Mouse (Mus musculus) ES-E14 (cell line): ENCODE results near the gene 2210011C24Rik. TPM values are rescaled to one million over a fixed set of nuclear protein-coding genes. Genes with fewer than 3 reads are reported as not detected.

Experiments used
- DNase-seq: peaks from one replicate; pipeline ENCODE4 v3.0.0-alpha.2; 2013; ENCODE audit warnings: low read depth, low spot score
- H3K27ac ChIP-seq: 2 replicates; pipeline ENCODE4 v1.5.1; 2012; ENCODE audit warnings: low read depth, mild to moderate bottlenecking, low read length, moderate library complexity, mixed read lengths; ENCODE audit not compliant: poor library complexity, insufficient read depth, severe bottlenecking
- H3K36me3 ChIP-seq: 2 replicates; pipeline ENCODE4 v1.6.1; 2012; ENCODE audit warnings: mild to moderate bottlenecking, low read length, moderate library complexity, mixed read lengths; ENCODE audit not compliant: control insufficient read depth, poor library complexity, insufficient read depth, severe bottlenecking
- H3K4me1 ChIP-seq, 2 experiments: fragments of 150-350 bp in 1 of 2; sonication (generic) in 1 of 2; 2 replicates each; pipeline ENCODE4 v1.6.1; 2012; ENCODE audit warnings: low read length in 2 of 2, mild to moderate bottlenecking in 1 of 2, mixed read lengths in 1 of 2; ENCODE audit not compliant: control insufficient read depth in 2 of 2, insufficient read depth in 2 of 2, poor library complexity in 1 of 2
- H3K4me3 ChIP-seq, 2 experiments: fragments of 150-350 bp in 1 of 2; sonication (generic) in 1 of 2; 2 replicates each; pipeline ENCODE4 v1.5.1; 2012; ENCODE audit warnings: low read length in 2 of 2, low read depth in 1 of 2, mild to moderate bottlenecking in 1 of 2, mixed read lengths in 1 of 2; ENCODE audit not compliant: insufficient read depth in 1 of 2, poor library complexity in 1 of 2, severe bottlenecking in 1 of 2
- H3K9ac ChIP-seq: 2 replicates; pipeline ENCODE4 v1.6.1; 2012; ENCODE audit warnings: low read depth, mild to moderate bottlenecking, low read length, mixed read lengths; ENCODE audit not compliant: poor library complexity, insufficient read depth, severe bottlenecking
- H3K9me3 ChIP-seq: fragments of 150-350 bp; sonication (generic); 2 replicates; pipeline ENCODE4 v1.6.1; 2012; ENCODE audit warnings: low read depth, mild to moderate bottlenecking, low read length; ENCODE audit not compliant: control insufficient read depth, insufficient read depth
- CHD2 ChIP-seq: IDR thresholded peaks from 2 replicates; pipeline ENCODE4 v1.6.1; 2014; ENCODE audit warnings: mild to moderate bottlenecking, low read depth, low read length, inconsistent platforms
- HCFC1 ChIP-seq: IDR thresholded peaks from 2 replicates; pipeline ENCODE4 v1.6.1; 2012; ENCODE audit warnings: low read length, inconsistent platforms, borderline replicate concordance; ENCODE audit not compliant: insufficient read depth
- MAFK ChIP-seq: IDR thresholded peaks from 2 replicates; pipeline ENCODE4 v1.6.1; 2014; ENCODE audit warnings: mild to moderate bottlenecking, low read depth, low read length, inconsistent platforms; ENCODE audit not compliant: insufficient read depth
- ZC3H11A ChIP-seq: IDR thresholded peaks from 2 replicates; pipeline ENCODE4 v1.6.1; 2012; ENCODE audit warnings: low read depth, mild to moderate bottlenecking, inconsistent platforms, low read length, borderline replicate concordance
- ZNF384 ChIP-seq: IDR thresholded peaks from 2 replicates; pipeline ENCODE4 v1.6.1; 2012; ENCODE audit warnings: low read depth, low read length, inconsistent platforms
- in situ Hi-C, 2 experiments: fragments of 600-800 bp; cut with MboI; formaldehyde crosslinking; loops; one replicate each; pipeline ENCODE4 v1.15.1; 2025; ENCODE audit warnings: low sequenced_read_pairs in 2 of 2, inconsistent platforms in 1 of 2; ENCODE audit not compliant: unreplicated experiment in 2 of 2
- total RNA-seq: library from RNA; depleted of rRNA; stranded (reverse); fragments of 300-350 nt; gene quantifications from 2 replicates; pipeline ENCODE4 v1.2.3, GENCODE M21; 2012

2210011C24Rik gene
- total RNA-seq, 1 experiment, result 4.6 TPM

- DNase-seq, result no peak
- H3K36me3 ChIP-seq, result peaks cover 10% of the 10 kb centered on the region; the same call in 1 of the 2 replicates
- in situ Hi-C loops, result no loop called here
- no peak overlapping the region for H3K4me3 ChIP-seq
- TF ChIP-seq CHD2 (no peak), HCFC1 (no peak), ZC3H11A (no peak), MAFK (no peak), ZNF384 (no peak)
- H3K9ac ChIP-seq, result 0 out of 2 replicates have a peak overlapping the region, but pooled peaks have one; percentile 35
- H3K4me1 ChIP-seq, result peaks cover 2 to 6% of the 10 kb centered on the region in 2 experiments; a peak in 1 of 4 replicates
- no peaks in the 10 kb centered on the region for H3K9me3 ChIP-seq
- H3K27ac ChIP-seq, result no peak overlapping the region
These were observed 34.3 kb downstream of the 2210011C24Rik start for GRCm38 (mm10) chr8:83977646-83978045.

GRCm38 (mm10) chr8:83976779-83977350 lies 35.1 kb downstream of the 2210011C24Rik start:
- in situ Hi-C loops, result no loop called here
- no peak overlapping the region for H3K9ac ChIP-seq
- no peaks in the 10 kb centered on the region for H3K9me3 ChIP-seq
- H3K4me3 ChIP-seq, result no peak overlapping the region
- TF ChIP-seq ZC3H11A, result no peak
- TF ChIP-seq MAFK, result no peak
- TF ChIP-seq CHD2, result no peak
- no peak for TF ChIP-seq HCFC1
- no peak for TF ChIP-seq ZNF384
- H3K27ac ChIP-seq, result no peak overlapping the region
- DNase-seq, result no peak
- H3K4me1 ChIP-seq, result peaks cover 2 to 7% of the 10 kb centered on the region in 2 experiments; a peak in 1 of 4 replicates
- peaks cover 7% of the 10 kb centered on the region; the same call in 1 of the 2 replicates for H3K36me3 ChIP-seq

- H3K9me3 ChIP-seq, result no peaks in the 10 kb centered on the region
- in situ Hi-C loops, result no loop called here
- no peak overlapping the region for H3K9ac ChIP-seq
- TF ChIP-seq CHD2 (no peak), HCFC1 (no peak), MAFK (no peak), ZC3H11A (no peak), ZNF384 (no peak)
- no peak overlapping the region for H3K27ac ChIP-seq
- no peak overlapping the region for H3K4me3 ChIP-seq
- peaks cover 2 to 10% of the 10 kb centered on the region in 2 experiments; a peak in 1 of 4 replicates for H3K4me1 ChIP-seq
- DNase-seq, result no peak
- peaks cover 2% of the 10 kb centered on the region; the same call in 1 of the 2 replicates for H3K36me3 ChIP-seq
These were observed 35.8 kb downstream of the 2210011C24Rik start for GRCm38 (mm10) chr8:83976101-83976630.

- no peak for DNase-seq
- Histone ChIP-seq H3K36me3 (peaks cover 3% of the 10 kb centered on the region; the same call in 1 of the 2 replicates), H3K4me1 (peaks cover 2 to 10% of the 10 kb centered on the region in 2 experiments; a peak in 1 of 4 replicates), H3K9me3 (no peaks in the 10 kb centered on the region), H3K27ac (no peak overlapping the region), H3K9ac (no peak overlapping the region), H3K4me3 (no peak overlapping the region)
- in situ Hi-C loops, result no loop called here
- TF ChIP-seq ZNF384 (no peak), MAFK (no peak), HCFC1 (no peak), ZC3H11A (no peak), CHD2 (no peak)
These were observed 37.5 kb downstream of the 2210011C24Rik start for GRCm38 (mm10) chr8:83974521-83974920.
